Comparison of ENCODE assay signal across 19 mouse cellular contexts in genomic region chr8:111727553-111727952, GRCm38 (mm10). TPM values are rescaled to one million over a fixed set of nuclear protein-coding genes. Genes with fewer than 3 reads are reported as not detected.
DNase-seq lines count a peak whose midpoint lies in the region; ATAC-seq and TF ChIP-seq lines count a peak whose summit lies in the region.
"Had no signal": no experiment of that assay in that cellular context is flagged by ENCODE, and none has a peak within 500 bp of the region (broad histone marks: within the 10 kb centered on the region; RNA-seq: fewer than 3 reads in every experiment).

No protein-coding gene starts in this region.

- no peak for TF ChIP-seq POLR2A in small intestine, adult 2 months (IDR thresholded peaks at IDR 0.05; ENCODE audit: low read depth, low read length)

- H3K36me3 ChIP-seq in intestine, embryonic 16.5 days (ENCODE audit: control insufficient read depth, insufficient read depth, low read length): no peaks in the 10 kb centered on the region
- H3K36me3 ChIP-seq in intestine, postnatal 0 days (ENCODE audit: control insufficient read depth, insufficient read depth): no peaks in the 10 kb centered on the region; the same call in 1 of the 2 replicates
- no peaks in the 10 kb centered on the region for H3K36me3 ChIP-seq in liver, postnatal 0 days (replicated peaks; ENCODE audit: insufficient read depth, low read length)
- H3K36me3 ChIP-seq in liver, embryonic 12.5 days: no peaks in the 10 kb centered on the region
- H3K36me3 ChIP-seq in small intestine, adult 2 months (ENCODE audit: control insufficient read depth, insufficient read depth, low read length): 0 out of 2 replicates have a peak, but pooled peaks cover 2% of the 10 kb centered on the region
- H3K36me3 ChIP-seq: hindbrain, embryonic 15.5 days; limb, embryonic 12.5 days; midbrain, embryonic 12.5 days had no signal

- H3K27ac ChIP-seq in intestine, embryonic 16.5 days (ENCODE audit: low read length): 0 out of 2 replicates have a peak overlapping the region, but pooled peaks have one; percentile 29
- H3K27ac ChIP-seq in intestine, postnatal 0 days (ENCODE audit: low read depth, low read length): no peak overlapping the region; the same call in 1 of the 2 replicates
- peak overlapping the region; percentile 40; the same call in 1 of the 2 replicates for H3K27ac ChIP-seq in liver, postnatal 0 days (ENCODE audit: low read depth)
- no peak overlapping the region for H3K27ac ChIP-seq in liver, embryonic 12.5 days
- peak overlapping the region; percentile 66 for H3K27ac ChIP-seq in small intestine, adult 2 months (ENCODE audit: insufficient read depth, low read depth, low read length)
- H3K27ac ChIP-seq: hindbrain, embryonic 15.5 days; midbrain, embryonic 12.5 days had no signal

- TF ChIP-seq EP300 in liver, postnatal 0 days (IDR thresholded peaks at IDR 0.05; ENCODE audit: low read depth): no peak

- no peaks in the 10 kb centered on the region for H3K27me3 ChIP-seq in intestine, embryonic 16.5 days (replicated peaks; ENCODE audit: control insufficient read depth, insufficient read depth, low read length)
- no peaks in the 10 kb centered on the region for H3K27me3 ChIP-seq in intestine, postnatal 0 days (replicated peaks; ENCODE audit: control insufficient read depth, insufficient read depth, low read length)
- peaks cover 22% of the 10 kb centered on the region for H3K27me3 ChIP-seq in liver, postnatal 0 days (ENCODE audit: insufficient read depth, low read length)
- H3K27me3 ChIP-seq in liver, embryonic 12.5 days (replicated peaks): peaks cover 60% of the 10 kb centered on the region
- no peaks in the 10 kb centered on the region for H3K27me3 ChIP-seq in small intestine, adult 2 months (ENCODE audit: control insufficient read depth, insufficient read depth, low read length)
- H3K27me3 ChIP-seq: hindbrain, embryonic 15.5 days; limb, embryonic 12.5 days; midbrain, embryonic 12.5 days had no signal

- TF ChIP-seq CTCF in intestine, postnatal 0 days (IDR thresholded peaks at IDR 0.05; ENCODE audit: low read depth): no peak
- TF ChIP-seq CTCF in liver, postnatal 0 days (IDR thresholded peaks at IDR 0.05; ENCODE audit: low read depth): no peak
- no peak for TF ChIP-seq CTCF in small intestine, adult 2 months (IDR thresholded peaks at IDR 0.05; ENCODE audit: extremely low read depth, insufficient read length, insufficient replicate concordance, low read depth, low read length)

- no peaks in the 10 kb centered on the region for H3K9me3 ChIP-seq in intestine, embryonic 16.5 days (ENCODE audit: control insufficient read depth, low read length)
- no peaks in the 10 kb centered on the region for H3K9me3 ChIP-seq in intestine, postnatal 0 days (ENCODE audit: control insufficient read depth)
- H3K9me3 ChIP-seq in liver, postnatal 0 days (ENCODE audit: low read length): no peaks in the 10 kb centered on the region
- no peaks in the 10 kb centered on the region for H3K9me3 ChIP-seq in liver, embryonic 12.5 days (replicated peaks)
- H3K9me3 ChIP-seq: embryonic facial prominence, embryonic 10.5 days; hindbrain, embryonic 15.5 days; limb, embryonic 12.5 days; midbrain, embryonic 12.5 days had no signal

- peak; percentile 83 for DNase-seq in heart, adult 11 months
- no peak for DNase-seq in heart, adult 9 months (ENCODE audit: low spot score in 2 of 2)
- DNase-seq in liver, postnatal 0 days: no peak
- DNase-seq in frontal cortex, postnatal 25 days (ENCODE audit: low spot score in 2 of 2): no peak
- DNase-seq: adrenal gland, adult 8-10 months; kidney, adult 9 months; lung, adult 18-20 months; thymus, adult 18-20 months had no signal

- peaks cover 67% of the 10 kb centered on the region for H3K4me1 ChIP-seq in intestine, embryonic 16.5 days (ENCODE audit: control insufficient read depth, insufficient read depth, low read length)
- H3K4me1 ChIP-seq in intestine, postnatal 0 days (replicated peaks; ENCODE audit: control insufficient read depth, insufficient read depth, low read length): peaks cover 32% of the 10 kb centered on the region
- peaks cover 46% of the 10 kb centered on the region for H3K4me1 ChIP-seq in liver, postnatal 0 days (ENCODE audit: insufficient read depth)
- H3K4me1 ChIP-seq in liver, embryonic 12.5 days: peaks cover 52% of the 10 kb centered on the region
- peaks cover 56% of the 10 kb centered on the region for H3K4me1 ChIP-seq in small intestine, adult 2 months (ENCODE audit: control insufficient read depth, insufficient read depth, insufficient read length, low read length)

- H3K9ac ChIP-seq in intestine, embryonic 16.5 days (ENCODE audit: low read depth, low read length): no peak overlapping the region
- H3K9ac ChIP-seq in intestine, postnatal 0 days (ENCODE audit: low read depth, low read length): no peak overlapping the region
- H3K9ac ChIP-seq in liver, postnatal 0 days (replicated peaks): no peak overlapping the region
- H3K9ac ChIP-seq in liver, embryonic 12.5 days: no peak overlapping the region
- H3K9ac ChIP-seq: hindbrain, embryonic 15.5 days; limb, embryonic 12.5 days; midbrain, embryonic 12.5 days had no signal

- no peak overlapping the region for H3K4me2 ChIP-seq in intestine, embryonic 16.5 days (ENCODE audit: low read depth, low read length)
- no peak overlapping the region; the same call in 1 of the 2 replicates for H3K4me2 ChIP-seq in intestine, postnatal 0 days (replicated peaks; ENCODE audit: low read depth)
- H3K4me2 ChIP-seq in liver, postnatal 0 days (ENCODE audit: low read depth, low read length): no peak overlapping the region
- H3K4me2 ChIP-seq in liver, embryonic 12.5 days: no peak overlapping the region
- H3K4me2 ChIP-seq: hindbrain, embryonic 15.5 days; limb, embryonic 12.5 days; midbrain, embryonic 12.5 days had no signal

- ATAC-seq in intestine, embryonic 16.5 days: no peak
- no peak for ATAC-seq in intestine, postnatal 0 days
- ATAC-seq in liver, postnatal 0 days: no peak
- no peak for ATAC-seq in liver, embryonic 12.5 days
- ATAC-seq: forebrain, embryonic 14.5 days had no signal

- H3K4me3 ChIP-seq in intestine, embryonic 16.5 days (ENCODE audit: low read length): no peak overlapping the region
- no peak overlapping the region for H3K4me3 ChIP-seq in intestine, postnatal 0 days (ENCODE audit: low read depth, low read length)
- H3K4me3 ChIP-seq in liver, postnatal 0 days (ENCODE audit: low read depth, low read length): no peak overlapping the region
- no peak overlapping the region for H3K4me3 ChIP-seq in liver, embryonic 12.5 days
- H3K4me3 ChIP-seq in small intestine, adult 2 months (ENCODE audit: low read depth, low read length): no peak overlapping the region
- H3K4me3 ChIP-seq: embryonic facial prominence, embryonic 10.5 days; erythroblast, embryonic 14.5 days; hindbrain, embryonic 15.5 days; limb, embryonic 12.5 days; midbrain, embryonic 12.5 days had no signal

- WGBS in intestine, embryonic 16.5 days: 49% methylated on average over 4 of the region's 4 CpGs
- 53% methylated on average over 4 of the region's 4 CpGs for WGBS in intestine, postnatal 0 days
- WGBS in liver, postnatal 0 days (ENCODE audit: insufficient replicate concordance): 52% methylated on average over 4 of the region's 4 CpGs
- WGBS in liver, embryonic 12.5 days (ENCODE audit: insufficient replicate concordance): 49% methylated on average over 4 of the region's 4 CpGs
- WGBS in small intestine, adult 2 months: 36% methylated on average over 4 of the region's 4 CpGs

RNA-seq across cellular contexts. Expression of gene Bcar1, which starts 16.1 kb away (rescaled TPM):
- polyA plus RNA-seq in intestine, embryonic 16.5 days (2015; fragmentation: Nextera tagmentation; extraction: Ambion mirVana): 44.6 and 48.5 TPM in 2 replicates
- 38.8 and 41.1 TPM in 2 replicates for polyA plus RNA-seq in intestine, postnatal 0 days (2015; fragmentation: Nextera tagmentation; extraction: Ambion mirVana)
- polyA plus RNA-seq in liver, postnatal 0 days (2015; fragmentation: Nextera tagmentation; extraction: Ambion mirVana): 9.9 and 11.6 TPM in 2 replicates
- polyA plus RNA-seq in liver, embryonic 12.5 days (2016; fragmentation: Nextera tagmentation; extraction: Ambion mirVana): 9.5 and 10.3 TPM in 2 replicates
- 84.1 and 251 TPM in 2 replicates for polyA plus RNA-seq in small intestine, adult 2 months (2012; rRNA removed)

RNA-seq across cellular contexts. Expression of gene Ctrb1, which starts 36.7 kb away (rescaled TPM):
- 1,904 and 2,500 TPM in 2 replicates for polyA plus RNA-seq in intestine, embryonic 16.5 days (2015; fragmentation: Nextera tagmentation; extraction: Ambion mirVana)
- polyA plus RNA-seq in intestine, postnatal 0 days (2015; fragmentation: Nextera tagmentation; extraction: Ambion mirVana): 75.8 and 118 TPM in 2 replicates
- 0.13 and 38.9 TPM in 2 replicates for polyA plus RNA-seq in liver, postnatal 0 days (2015; fragmentation: Nextera tagmentation; extraction: Ambion mirVana)
- not detected in 2 replicates for polyA plus RNA-seq in liver, embryonic 12.5 days (2016; fragmentation: Nextera tagmentation; extraction: Ambion mirVana)
- polyA plus RNA-seq in small intestine, adult 2 months (2012; rRNA removed): 138 and 67,254 TPM in 2 replicates
- polyA plus RNA-seq: embryonic facial prominence, embryonic 10.5 days; erythroblast, embryonic 14.5 days; forebrain, embryonic 14.5 days; limb, embryonic 12.5 days; midbrain, embryonic 12.5 days; neural tube, embryonic 14.5 days had no signal

Comparison
In these comparisons a context has a peak if more than half of its experiments do, and no peak if none do; other contexts are left out.
1. H3K27ac ChIP-seq: peak in intestine, embryonic 16.5 days (single experiment), liver, postnatal 0 days (single experiment) and small intestine, adult 2 months (single experiment); none in intestine, postnatal 0 days (single experiment) and liver, embryonic 12.5 days (single experiment).